Mouse (Mus musculus) R1 (cell line): ENCODE data around the gene Cela1.
A peak's percentile ranks its signal among the peaks of the same experiment; 100 is the strongest.

Experiments used
- DNase-seq: peaks from one replicate; pipeline ENCODE4 v3.0.0-alpha.2; 2018; ENCODE audit warnings: low read depth, low spot score

Gene Cela1

GRCm38 (mm10) chr15:100687430-100687971 is at the start of gene Cela1:
Cela1 (minus strand) TSS chr15:100687921.
- DNase-seq = no peak

GRCm38 (mm10) chr15:100735953-100736300 is 48.2 kb upstream of the Cela1 start:
- peak; percentile 30 for DNase-seq

- DNase-seq = peak; percentile 24
Measured at GRCm38 (mm10) chr15:100735095-100735952, 47.6 kb upstream of the Cela1 start.

- no peak for DNase-seq
Measured at GRCm38 (mm10) chr15:100732580-100732979, 44.9 kb upstream of the Cela1 start.

GRCm38 (mm10) chr15:100731081-100731480 is 43.4 kb upstream of the Cela1 start:
- DNase-seq = no peak

- DNase-seq = peak; percentile 49
Measured at GRCm38 (mm10) chr15:100729281-100729985, 41.7 kb upstream of the Cela1 start, which contains the start of gene Galnt6. Galnt6 (minus strand) TSS chr15:100729376.

GRCm38 (mm10) chr15:100728586-100728985 is 40.9 kb upstream of the Cela1 start:
- no peak for DNase-seq

- DNase-seq = no peak
Measured at GRCm38 (mm10) chr15:100727834-100728233, 40.1 kb upstream of the Cela1 start.

GRCm38 (mm10) chr15:100726721-100727120 is 39.0 kb upstream of the Cela1 start:
- DNase-seq = no peak

GRCm38 (mm10) chr15:100723505-100723904 is 35.8 kb upstream of the Cela1 start:
- DNase-seq = no peak

GRCm38 (mm10) chr15:100722564-100722963 is 34.8 kb upstream of the Cela1 start:
- DNase-seq = no peak

- DNase-seq = no peak
Measured at GRCm38 (mm10) chr15:100722026-100722425, 34.3 kb upstream of the Cela1 start.

GRCm38 (mm10) chr15:100721445-100721844 is 33.7 kb upstream of the Cela1 start:
- no peak for DNase-seq

- DNase-seq = peak; percentile 72
Measured at GRCm38 (mm10) chr15:100720066-100720465, 32.3 kb upstream of the Cela1 start.

- DNase-seq = no peak
Measured at GRCm38 (mm10) chr15:100719217-100719616, 31.5 kb upstream of the Cela1 start.

- peak; percentile 62 for DNase-seq
Measured at GRCm38 (mm10) chr15:100718572-100718971, 30.9 kb upstream of the Cela1 start.

GRCm38 (mm10) chr15:100717933-100718332 is 30.2 kb upstream of the Cela1 start:
- DNase-seq = no peak

- DNase-seq = no peak
Measured at GRCm38 (mm10) chr15:100715399-100715993, 27.8 kb upstream of the Cela1 start.

GRCm38 (mm10) chr15:100714470-100714869 is 26.7 kb upstream of the Cela1 start:
- no peak for DNase-seq

GRCm38 (mm10) chr15:100710838-100711237 is 23.1 kb upstream of the Cela1 start:
- DNase-seq = no peak

GRCm38 (mm10) chr15:100708433-100709078 is 20.8 kb upstream of the Cela1 start:
- DNase-seq = no peak

- DNase-seq = no peak
Measured at GRCm38 (mm10) chr15:100706226-100706625, 18.5 kb upstream of the Cela1 start.
